Mouse (Mus musculus): ENCODE data around the gene Col20a1.

Gene Col20a1

DNA sequence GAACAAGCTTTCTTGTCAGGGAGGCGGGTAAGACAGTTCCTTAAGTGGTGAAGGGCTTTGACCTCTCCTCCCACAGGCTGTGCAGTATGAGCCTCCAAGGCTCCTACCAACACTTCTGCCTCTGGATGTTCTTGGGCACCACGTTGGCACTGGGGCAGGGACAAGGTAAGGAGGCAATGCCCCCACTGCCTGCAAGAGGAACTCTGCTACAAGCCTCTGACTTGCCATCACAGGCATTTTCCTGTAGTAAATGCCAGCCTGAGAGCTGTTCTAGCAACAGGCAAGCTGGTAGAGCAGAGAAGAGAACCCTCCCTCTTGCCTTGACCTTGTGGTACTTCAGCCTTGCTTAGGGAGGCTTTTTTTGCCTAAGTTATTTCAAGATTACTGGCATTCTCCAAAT lies at the start of gene Col20a1:
TSS of gene Col20a1 (plus strand) at position 87 of the 400 bp plus-strand sequence.
- no peak for DNase-seq (ENCODE audit: low read depth)

DNA sequence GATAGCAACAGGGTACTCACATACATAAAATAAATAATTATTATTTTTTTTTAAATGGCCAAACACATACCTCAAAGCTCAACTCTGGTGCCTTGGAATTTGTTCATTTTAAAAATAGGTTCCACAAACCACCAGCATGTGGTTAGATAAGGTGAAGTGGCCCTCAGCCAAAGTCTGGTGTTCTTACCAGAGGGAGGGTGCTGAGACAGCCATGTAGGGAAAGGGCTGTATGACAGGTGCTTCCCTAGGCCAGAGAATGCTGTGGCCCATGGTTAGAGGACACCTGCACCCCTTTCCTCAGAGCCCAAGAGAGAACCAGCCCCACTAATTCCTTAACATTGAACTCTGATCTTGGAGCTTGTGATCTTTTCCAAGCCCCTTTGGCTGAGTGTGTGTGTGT lies 46.1 kb upstream of the Col20a1 start:
- no peak for DNase-seq (ENCODE audit: low read depth)

DNA sequence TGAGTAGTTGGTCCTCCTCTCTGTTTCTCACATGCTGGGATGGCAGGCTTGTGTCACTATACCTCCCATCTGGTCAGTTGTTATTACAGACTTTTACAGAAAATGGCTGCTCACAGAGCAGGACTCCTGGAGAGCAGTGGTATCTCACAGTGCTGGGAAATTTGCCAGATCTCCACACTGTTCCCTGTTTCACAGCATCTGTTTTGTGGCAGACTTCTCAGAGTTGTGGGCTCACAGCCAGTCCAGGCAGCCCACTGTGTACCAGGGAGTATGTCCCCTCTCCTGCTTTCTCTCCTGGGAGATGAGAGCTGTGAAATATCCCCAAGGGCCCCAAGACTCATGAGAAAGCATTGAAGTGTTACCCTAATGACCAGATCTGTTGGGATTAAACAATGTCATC lies 44.5 kb upstream of the Col20a1 start:
- no peak for DNase-seq (ENCODE audit: low read depth)

DNA sequence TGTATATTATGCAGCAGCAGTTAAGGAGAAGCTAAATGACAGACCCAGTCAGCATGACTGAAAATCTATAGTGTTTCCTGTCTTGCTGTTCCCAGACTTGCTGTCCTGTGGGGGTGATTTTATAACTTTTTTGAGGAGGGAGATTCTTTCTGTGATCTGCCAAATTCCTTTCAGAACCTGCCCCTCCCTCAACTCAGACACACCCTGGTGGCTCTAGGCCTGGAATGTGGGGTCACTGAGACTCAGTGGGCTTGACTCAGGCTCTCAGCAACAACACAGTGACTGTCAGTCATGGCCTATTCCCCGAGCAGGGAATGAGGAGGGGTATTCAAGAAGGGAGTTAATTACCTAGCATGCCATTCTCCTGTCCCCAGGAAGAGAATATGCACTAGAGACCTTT lies 36.4 kb upstream of the Col20a1 start:
- DNase-seq (ENCODE audit: low read depth): no peak

DNA sequence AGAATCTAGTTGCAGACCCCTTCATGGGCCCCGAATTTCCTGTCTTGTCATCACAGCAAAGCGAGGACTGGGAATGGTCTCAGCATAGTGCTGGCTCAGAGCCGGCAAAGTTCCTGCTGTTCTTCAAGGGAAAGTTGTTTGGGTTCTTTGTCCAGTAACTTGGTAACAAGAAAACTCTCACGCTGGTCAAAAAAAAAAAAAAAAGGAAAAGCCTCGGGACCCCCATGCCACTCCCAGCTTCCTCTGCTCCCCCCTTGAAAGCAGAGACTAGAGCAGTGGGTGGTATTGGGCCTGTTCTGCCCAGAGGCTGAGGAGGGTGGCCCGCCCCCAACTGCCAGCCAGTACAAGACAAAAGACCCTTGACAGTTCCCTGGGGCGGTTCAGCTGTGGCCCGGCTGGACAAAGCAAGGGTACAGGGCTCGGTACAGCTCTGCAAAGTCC lies 33.6 kb upstream of the Col20a1 start:
- DNase-seq (ENCODE audit: low read depth): no peak

DNA sequence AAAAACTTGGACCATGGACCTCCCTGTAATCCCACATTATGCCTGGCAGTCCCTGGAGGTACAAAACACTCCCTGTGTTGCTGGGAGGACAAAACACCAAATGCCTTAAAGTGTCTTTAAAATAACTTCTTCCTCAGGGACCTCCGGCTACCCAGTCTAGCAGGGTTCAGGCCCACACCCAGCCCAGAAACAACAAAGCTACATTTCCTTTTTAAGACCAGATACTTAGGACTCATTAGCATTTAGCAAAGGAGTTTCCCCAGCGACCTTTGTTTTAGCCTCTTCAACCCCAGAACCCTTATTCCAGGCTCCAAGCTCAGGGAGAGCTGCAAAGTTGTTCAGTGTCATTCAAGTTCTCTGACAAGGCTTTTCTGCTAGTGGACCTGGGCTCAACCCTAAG lies 32.7 kb upstream of the Col20a1 start:
- no peak for DNase-seq (ENCODE audit: low read depth)

DNA sequence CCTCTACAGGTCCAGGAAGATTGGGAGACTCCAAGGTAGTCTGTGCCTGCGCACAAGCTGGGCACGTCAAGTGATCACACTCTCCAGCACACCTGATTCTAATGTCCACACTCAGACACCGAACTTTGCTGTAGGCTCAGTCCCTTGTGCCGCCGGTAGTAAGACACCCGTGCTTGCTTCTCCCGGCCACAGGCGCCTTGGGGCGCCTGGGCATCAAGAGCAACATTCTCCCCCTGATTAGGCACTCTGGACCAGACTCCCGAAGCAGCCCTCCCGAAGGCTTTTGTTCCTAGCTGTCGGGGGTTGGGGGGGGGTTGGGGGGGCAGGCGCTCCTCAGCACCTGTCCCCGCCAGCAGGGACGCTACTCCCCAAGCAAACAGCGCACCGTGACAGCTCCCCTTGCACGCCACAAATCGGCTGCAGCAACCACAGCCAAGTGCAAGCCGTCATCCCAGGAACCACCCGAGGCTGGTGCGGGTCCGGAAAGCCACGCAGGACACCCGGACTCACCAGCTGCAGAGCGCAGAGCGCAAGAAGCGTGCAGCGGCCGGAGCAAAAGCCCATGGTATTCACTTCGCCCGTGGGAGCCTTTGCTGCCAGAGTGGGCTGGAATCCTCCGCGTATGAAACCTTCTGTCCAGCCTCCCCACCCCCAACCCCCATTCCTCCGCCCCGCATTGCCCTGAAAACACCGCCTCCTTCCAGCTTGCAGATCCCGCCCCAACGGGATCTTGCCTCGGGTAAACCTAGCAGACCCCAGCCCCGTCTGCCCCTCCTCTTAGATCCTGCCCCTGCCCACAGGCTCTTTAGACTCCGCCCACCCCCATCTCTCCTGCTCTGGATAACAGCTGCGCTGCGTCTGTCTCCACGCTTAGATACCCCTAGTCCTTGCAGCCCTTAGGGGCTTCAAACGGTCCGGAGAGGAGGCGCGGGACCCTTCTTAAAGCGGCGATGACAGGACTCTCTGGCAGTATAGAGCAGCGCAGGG lies 32.0 kb upstream of the Col20a1 start, which contains the start of gene Nkain4:
TSS of gene Nkain4 (minus strand) at position 639 of the 987 bp plus-strand sequence.
- no peak for DNase-seq (ENCODE audit: low read depth)

DNA sequence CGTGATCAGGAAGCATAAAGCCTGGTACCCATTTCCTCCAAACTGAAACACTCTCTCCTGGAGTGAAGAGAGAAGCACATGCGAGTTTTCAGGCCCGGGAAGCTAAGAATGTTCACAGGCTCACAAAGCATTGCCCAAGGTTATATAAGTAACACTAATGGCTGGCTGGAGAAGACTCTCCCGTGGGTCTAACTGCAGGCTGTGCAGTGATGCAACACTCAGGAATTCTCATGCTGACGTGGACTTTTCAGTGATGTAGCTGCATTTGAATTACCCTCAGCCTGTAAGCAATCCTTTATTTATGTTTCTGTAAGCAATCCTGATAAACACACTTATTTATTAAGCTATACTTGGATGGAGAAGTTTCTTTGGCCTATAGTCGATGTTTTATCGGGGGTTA lies 26.7 kb upstream of the Col20a1 start:
- no peak for DNase-seq (ENCODE audit: low read depth)

DNA sequence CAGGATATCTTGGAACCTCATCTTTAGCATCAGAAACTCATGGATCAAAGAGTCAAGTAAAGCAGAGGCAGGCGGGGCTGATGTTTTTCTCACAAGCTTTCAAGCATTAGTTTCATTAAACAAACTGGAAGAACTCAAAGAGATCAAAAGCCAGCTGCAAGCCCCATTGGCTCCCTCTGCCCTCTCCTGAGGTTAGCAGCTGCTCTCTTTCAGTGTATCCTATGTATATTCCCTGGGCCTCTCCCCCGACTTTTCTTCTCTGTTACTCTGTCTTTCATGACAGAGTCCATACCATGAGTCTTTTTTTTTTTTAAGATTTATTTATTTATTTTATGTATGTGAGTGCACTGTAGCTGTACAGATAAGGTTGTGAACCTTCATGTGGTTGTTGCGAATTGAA lies 26.1 kb upstream of the Col20a1 start:
- DNase-seq (ENCODE audit: low read depth): no peak

DNA sequence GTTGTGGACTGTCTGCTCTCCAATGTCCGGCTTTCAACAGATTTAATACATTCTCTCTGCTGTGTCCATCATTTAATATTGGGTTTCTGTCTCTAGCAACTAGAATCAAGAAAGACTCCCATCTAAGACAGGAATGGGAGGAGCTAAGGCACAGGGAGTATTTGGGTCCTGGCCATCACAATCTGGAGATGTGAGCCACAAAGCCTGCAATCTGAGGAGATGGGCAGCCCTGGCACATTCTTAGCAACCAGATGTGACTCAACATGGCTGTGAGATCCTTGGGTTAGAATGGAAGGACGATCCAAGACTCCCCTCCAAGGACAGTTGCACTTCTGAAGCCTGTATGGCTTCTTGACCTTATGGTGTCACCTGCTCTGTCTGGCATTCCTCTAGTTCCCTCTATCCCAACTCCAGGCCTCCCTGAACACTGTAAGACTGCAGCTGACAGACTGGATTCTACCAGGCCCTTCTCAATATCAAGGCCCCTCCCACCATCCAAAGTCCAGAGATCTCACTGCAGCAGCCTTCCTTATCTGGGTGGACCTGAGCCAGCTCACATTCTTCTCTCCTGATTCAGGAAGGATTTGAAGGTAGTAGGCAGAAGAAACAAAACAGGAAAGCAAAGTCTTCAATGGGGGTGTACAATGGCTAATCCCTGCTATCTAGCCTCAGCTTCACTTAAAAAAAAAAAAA lies 23.6 kb upstream of the Col20a1 start:
- no peak for DNase-seq (ENCODE audit: low read depth)

DNA sequence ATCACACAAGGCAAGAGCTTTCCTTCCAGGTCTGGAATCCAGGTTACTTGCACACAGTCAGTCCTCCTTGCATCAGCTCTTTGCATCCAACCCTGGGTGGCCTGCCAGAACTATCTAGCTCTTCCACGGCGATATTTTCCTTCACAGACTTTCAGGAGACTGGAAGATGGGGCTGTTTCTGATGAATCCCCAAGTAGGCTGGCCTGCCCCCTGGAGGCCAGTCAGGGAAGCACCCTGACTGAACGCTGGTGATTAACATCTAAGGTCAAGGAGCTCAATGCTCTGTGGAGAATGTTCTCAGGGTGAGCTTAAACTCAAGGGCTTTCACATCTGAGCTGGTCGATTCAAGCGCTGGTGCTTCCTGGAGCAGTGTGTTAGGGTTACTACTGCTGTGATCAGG lies 22.4 kb upstream of the Col20a1 start:
- DNase-seq (ENCODE audit: low read depth): peak; percentile 84

DNA sequence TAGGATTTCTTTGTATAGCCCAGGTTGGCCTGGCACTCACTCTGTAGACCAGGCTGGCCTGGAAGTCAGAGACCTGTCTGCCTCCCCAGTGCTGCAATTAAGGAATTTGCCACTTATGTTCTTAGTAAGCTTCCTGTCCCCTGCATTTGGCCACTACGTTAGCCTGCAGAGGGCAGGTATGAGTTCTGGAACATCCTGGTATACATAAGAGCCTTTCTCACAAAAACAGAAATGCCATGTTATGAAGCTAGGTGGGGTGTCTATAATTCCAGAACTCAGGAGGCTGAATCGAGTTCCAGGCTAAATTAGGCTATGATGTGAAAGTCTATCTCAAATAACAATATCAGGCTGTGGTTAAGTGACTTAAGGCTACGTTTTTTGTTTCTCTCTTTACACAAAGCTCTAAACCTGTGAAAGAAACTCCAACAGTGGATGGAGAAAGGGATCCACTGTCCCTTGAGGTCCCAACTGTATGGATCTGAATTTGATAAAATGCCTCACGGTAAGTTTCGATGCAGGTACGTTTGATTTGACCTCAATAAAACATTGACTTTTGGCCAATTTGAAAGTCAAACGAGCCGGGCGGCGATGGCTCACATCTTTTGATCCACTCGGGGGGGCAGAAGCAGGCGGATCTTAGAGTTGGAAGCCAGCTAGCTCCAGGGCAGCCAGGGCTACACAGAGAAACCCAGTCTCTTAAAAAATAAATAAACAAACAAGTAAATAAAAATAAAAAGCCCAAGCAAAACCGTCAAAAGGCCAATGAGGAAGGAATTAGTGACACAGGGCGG lies 20.0 kb upstream of the Col20a1 start:
- DNase-seq (ENCODE audit: low read depth): peak; percentile 73

DNA sequence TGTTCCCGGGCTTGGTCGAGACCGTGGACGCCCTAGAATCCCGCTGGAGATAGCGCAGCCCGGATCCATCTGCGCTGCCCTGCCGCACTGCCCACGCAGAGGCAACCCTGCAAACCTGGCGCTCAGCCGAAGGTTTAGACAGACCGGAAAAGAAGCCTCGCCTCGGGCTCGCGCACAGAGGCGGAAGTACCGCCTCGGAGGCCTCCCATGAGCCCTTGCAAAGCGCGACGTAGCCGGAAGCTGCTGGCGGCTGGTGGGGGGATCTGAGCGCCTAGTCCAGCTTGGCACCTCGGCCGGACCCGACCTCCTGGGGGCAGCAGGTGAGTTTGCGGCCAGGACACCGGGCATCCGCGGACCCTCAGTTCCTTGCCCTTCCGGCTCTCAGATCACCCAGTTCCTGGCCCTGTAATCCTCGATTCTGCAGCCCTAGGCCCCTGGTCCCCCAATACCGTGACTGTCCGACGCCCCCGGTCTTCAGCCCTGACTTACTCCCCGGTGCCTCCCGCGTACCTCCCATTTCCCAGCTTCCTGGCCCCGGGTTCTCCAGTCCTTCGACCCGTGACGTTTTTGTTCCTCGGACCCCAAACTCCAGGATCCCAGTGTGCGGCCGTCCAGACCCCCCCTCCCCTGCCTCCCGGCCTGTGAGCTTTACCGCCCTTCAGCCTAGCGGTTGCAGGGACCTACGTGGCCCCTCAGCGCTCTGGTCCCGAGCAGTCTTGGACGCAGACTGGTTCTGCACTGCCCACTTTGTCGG lies 19.1 kb upstream of the Col20a1 start, which contains the start of gene Arfgap1:
TSS of gene Arfgap1 (plus strand) at position 216 of the 754 bp plus-strand sequence.
- peak; percentile 94 for DNase-seq (ENCODE audit: low read depth)

DNA sequence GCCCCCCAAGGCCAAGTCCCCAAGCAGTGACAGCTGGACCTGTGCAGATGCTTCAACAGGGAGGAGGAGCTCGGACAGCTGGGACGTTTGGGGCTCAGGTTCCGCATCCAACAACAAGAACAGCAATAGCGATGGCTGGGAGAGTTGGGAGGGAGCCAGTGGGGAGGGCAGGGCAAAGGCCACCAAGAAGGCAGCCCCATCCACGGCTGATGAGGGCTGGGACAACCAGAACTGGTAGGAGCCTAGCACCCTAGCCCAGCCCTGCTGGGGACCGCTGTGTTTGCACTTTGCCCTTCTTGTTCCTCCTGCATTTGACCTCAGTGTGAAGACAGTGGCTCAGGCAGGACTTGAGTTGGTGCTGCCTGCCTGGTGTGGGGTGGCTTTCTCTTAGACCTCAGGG lies 5.2 kb upstream of the Col20a1 start:
- DNase-seq (ENCODE audit: low read depth): no peak

DNA sequence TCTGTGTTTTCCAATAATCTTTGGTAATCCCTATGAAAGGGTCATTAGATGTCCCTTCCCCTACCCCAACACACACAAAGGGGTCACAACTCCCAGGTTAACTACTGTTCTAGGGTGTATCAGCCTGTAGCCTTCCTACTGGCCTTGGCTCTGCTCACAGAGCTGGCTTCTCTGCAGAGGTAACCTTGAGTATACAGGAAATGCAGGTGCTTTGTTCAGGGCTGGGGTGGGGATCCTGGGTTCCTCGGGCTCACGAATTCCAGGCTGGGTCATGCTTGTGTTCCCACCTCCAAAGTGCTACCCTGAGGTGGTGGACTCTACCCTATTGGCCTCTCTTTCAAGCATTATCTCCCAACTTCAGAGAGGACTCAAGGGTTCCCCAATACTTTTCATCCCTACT lies 700 bp upstream of the Col20a1 start:
- DNase-seq (ENCODE audit: low read depth): no peak

DNA sequence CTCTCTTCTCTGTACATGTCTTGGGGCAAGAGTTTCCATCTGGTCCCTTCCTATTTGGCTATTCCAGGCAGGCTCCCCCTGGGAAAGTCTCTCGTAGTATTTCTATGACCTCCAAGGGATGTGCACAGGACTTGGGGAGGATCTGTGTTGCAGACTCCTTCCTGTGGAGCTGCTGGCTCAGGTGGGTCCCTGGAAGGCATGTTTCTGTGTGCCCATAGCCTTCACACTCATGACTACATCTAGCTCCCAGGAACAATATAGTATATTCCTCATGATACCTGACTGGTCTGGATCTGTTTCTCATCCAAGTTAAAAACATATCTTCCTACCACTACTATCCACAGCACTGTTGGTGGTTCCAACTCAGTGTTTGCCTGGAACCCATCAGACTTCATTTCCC lies 666 bp downstream of the Col20a1 start:
- no peak for DNase-seq (ENCODE audit: low read depth)

DNA sequence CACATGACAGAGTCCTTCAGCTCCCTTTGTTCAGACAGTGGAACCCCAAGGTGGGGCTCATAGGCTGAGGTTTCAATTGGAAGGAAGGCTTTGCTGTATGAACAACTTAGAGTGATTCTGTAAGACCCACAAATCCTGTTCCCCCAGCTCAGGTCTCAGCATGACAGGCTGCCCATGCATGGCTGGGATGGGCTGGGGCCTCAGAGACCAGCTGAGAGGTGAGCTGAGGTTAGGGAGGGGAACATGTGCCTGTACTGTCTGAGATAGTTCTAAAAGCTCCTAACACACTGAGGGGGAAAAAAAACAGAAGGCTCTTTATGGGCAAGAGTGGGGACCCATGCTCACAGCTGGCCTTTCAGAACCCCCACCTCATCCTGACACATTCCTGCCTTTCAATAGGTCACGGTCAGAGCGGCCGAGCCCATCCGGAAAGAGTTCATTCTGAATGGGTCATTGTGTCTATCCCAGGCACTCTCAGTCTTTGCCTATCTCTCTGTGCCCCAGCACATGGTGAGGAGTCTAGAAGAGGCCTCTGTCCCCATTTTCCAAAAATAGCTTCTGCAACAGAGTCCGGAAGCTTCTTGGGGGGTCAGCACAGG lies 1.2 kb downstream of the Col20a1 start:
- no peak for DNase-seq (ENCODE audit: low read depth)

DNA sequence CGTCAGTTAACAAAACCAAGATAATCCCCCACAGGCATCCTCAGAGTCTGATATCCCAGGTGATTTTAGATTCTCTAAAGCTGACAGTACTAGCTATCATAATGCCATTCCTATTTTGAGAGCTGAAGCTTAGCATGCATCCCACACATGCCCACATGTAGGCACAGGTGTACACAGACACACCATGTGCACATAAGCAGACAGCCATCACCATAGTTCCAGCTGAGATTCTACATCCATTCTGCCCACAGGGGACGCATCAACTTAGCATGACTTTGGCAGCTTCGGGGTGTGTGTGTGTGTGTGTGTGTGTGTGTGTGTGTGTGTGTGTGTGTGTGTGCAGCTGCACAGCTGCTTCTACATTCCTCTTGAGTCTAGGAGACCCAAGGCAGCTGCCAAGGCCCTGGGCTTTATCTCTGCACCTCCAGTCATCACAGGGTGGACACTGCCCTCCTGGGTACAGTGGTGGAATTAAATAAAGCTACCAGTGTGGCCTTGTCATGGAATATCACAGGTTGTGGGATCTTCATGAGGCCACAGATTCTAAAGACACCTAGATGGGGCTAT lies 2.1 kb downstream of the Col20a1 start:
- no peak for DNase-seq (ENCODE audit: low read depth)

DNA sequence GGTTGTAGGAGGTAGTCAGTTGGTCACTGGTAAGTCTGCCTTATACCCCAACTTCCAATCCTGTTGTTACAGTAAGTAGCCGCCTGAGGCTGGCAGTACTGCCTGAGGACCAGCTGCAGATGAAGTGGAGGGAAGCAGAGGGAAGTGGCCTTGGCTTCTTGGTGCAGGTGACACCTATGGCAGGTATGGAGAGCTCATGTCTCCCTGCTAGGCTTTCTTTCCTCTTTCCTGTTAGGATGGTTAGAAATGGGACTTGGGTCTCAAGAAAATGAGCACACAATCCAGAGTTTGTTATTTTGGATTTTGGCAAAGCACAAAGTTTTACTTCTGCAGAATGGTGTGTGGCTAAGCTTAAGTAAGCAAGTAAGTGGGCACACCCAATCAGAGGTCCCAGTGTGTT lies 2.6 kb downstream of the Col20a1 start:
- DNase-seq (ENCODE audit: low read depth): no peak

DNA sequence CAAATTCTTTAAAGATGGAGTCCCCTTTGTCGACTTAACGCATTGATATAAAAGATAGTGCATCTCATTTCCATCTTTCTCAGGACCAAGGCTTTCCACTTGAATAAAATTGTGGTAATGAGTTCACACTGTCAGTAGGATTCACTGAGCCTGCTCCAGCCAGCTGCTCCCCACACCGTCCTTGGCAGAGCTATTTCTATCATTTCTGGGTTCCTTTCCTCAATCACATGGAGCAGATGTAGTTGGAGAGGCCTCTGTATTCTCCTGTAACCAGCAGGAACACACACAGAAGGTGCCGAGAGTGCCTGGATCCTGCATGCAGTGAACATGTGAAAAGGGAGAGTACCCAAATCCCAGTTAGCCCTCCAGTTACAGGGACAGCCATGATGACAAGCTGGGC lies 4.0 kb downstream of the Col20a1 start:
- no peak for DNase-seq (ENCODE audit: low read depth)

DNA sequence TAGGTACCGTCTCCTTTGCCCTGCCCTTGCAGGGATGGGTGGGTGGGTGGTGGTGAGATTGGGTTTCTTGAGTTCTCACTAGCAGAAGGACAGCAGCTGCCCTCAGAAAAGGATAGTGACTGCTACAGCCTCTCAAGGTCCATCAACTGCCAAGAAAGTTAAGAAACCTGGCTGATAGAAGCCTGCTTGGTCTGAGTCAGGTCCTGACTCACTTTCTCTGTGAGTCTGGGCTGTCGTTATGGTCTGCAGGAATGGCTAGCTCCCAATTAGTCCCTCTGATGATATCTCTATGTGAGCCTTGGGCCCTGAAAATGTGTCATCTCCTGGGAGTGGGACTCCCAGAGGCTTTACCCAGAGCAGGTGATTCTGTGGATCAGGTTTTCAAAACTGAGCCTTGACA lies 8.0 kb downstream of the Col20a1 start:
- no peak for DNase-seq (ENCODE audit: low read depth)
